Mouse (Mus musculus): ENCODE data around the gene Dock2. TPM values are rescaled to one million over a fixed set of nuclear protein-coding genes. Genes with fewer than 3 reads are reported as not detected.

Dock2 gene
- total RNA-seq, 2 experiments from 2014 or later, result 3.5 to 4.1 TPM

DNA sequence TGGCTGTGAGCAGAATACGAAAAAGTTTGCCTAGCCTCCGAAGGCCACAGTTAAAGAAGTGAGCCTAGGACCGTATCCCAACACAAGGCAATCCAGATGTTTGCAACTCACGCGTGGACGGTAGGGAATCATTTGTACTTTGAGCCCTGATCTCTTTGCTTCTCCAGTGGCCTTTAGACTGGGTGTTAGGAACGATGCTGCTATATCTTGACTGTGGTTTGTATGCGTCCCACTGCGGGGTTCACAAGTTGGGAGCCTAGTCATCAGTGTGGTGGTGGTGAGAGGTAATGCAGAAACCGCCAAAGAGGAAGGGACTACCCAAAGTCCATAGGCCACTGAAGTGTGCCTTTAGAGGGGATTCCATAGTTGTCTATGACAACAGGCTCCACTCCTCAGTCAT, 251.6 kb downstream of the Dock2 start:
- DNase-seq (ENCODE audit: low spot score in 2 of 2), result no peak

- no peak for DNase-seq (ENCODE audit: low spot score in 2 of 2)
Measured at GRCm38 (mm10) chr11:34530971-34531370, 252.7 kb downstream of the Dock2 start.

GRCm38 (mm10) chr11:34528006-34528405, 255.7 kb downstream of the Dock2 start:
- DNase-seq (ENCODE audit: low spot score in 2 of 2), result no peak

GRCm38 (mm10) chr11:34527238-34527637, 256.5 kb downstream of the Dock2 start:
- no peak for DNase-seq (ENCODE audit: low spot score in 2 of 2)

DNA sequence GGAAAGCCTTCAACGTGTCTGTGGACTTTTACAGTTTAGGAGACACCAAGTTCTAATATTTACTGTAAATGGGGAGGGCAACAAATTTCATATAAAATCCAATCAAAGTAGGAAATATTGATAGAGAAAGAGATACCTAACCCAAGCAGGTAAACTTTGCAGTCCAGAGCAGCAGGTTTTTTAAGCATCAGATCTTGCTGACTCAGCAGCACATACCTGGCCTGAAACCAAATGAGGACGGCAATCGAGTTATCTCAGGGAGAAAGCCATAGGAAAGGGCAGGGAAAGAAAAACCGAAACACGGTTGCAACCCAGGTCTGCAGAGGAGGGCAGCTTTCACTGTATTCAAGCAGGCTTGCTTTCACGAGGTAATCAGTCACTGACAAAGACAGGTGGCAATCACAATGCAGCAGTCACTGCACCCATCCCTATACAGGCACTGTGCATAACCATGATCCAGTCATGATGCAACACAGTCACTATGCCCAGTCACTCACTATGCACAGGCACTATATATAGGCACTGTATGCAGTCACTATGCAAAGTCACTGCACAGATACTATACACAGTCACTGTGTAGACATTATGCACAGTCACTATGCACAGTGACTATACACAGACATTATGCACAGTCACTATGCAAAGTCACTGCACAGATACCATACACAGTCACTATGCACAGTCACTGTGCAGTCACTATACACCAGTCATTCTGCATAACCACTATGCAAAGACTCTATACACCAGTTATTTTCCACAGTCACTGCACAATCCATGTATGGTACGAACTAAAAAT, 258.4 kb downstream of the Dock2 start:
- DNase-seq (ENCODE audit: low spot score in 2 of 2), result no peak

- no peak for DNase-seq (ENCODE audit: low spot score in 2 of 2)
Measured at GRCm38 (mm10) chr11:34524586-34524985, 259.1 kb downstream of the Dock2 start.

DNA sequence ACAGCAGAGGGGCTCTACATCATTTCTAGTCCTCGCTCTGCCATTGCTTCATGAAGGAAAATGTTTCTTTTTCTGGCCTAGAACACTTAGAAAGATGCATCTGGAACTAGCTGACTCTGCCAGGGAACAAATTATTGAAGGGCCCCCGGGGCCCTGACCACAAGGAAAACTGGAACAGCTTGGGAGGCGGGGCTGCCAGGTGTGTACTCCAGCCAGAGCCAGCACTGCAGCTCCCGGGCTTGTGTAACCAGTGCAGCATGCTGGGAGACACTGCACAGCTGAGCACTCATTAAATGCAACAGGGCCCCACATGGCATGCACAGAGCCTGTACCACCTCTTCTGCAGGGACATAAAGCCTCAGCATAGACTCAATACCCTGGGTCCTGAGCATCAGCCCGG, 265.1 kb downstream of the Dock2 start:
- no peak for DNase-seq (ENCODE audit: low spot score in 2 of 2)

- DNase-seq (ENCODE audit: low spot score in 2 of 2), result no peak
Measured at GRCm38 (mm10) chr11:34516971-34517370, 266.7 kb downstream of the Dock2 start.

DNA sequence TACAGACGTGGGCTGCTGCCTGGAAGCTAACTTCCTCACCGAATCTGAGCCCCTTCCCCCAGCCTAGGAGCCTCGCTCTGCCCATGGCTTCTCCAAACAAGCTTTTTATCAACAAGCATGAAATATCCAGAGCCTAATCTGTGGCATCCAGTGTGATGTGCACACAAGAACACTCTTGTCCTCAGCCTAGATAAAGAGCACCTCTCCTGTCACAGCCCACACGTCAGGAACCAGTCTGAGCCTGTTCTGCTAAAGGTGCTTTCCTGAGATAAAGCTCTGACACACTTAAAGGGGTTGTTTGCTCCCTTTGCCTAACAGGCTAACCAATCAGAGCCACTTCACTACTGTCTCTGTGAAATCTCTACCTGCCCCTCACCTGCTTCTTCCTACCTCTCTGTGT, 268.4 kb downstream of the Dock2 start:
- no peak for DNase-seq (ENCODE audit: low spot score in 2 of 2)

- no peak for DNase-seq (ENCODE audit: low spot score in 2 of 2)
Measured at GRCm38 (mm10) chr11:34506390-34506789, 277.3 kb downstream of the Dock2 start.

DNA sequence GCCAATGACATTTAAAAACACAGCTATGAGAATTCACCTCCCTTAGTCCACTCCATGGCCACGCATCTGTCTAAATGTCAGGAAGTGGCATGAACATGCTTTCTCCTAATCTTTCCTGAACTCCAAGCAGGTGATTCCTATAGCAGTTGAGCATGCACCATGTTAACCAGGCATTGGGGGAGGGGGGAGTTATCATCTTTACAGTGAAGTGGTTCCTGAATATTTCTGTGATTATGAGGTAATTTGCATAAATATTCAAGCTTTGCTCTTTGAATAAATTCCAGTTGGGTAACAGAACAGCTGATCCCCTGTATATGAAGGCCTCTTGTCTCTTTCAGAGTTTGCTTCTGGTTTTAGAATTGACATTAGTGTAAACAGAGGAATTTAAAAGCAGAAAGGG, 284.0 kb downstream of the Dock2 start:
- DNase-seq (ENCODE audit: low spot score in 2 of 2), result no peak

- DNase-seq (ENCODE audit: low spot score in 2 of 2), result no peak
Measured at GRCm38 (mm10) chr11:34494682-34495081, 289.0 kb downstream of the Dock2 start.

- DNase-seq (ENCODE audit: low spot score in 2 of 2), result no peak
Measured at GRCm38 (mm10) chr11:34492986-34493385, 290.7 kb downstream of the Dock2 start.

DNA sequence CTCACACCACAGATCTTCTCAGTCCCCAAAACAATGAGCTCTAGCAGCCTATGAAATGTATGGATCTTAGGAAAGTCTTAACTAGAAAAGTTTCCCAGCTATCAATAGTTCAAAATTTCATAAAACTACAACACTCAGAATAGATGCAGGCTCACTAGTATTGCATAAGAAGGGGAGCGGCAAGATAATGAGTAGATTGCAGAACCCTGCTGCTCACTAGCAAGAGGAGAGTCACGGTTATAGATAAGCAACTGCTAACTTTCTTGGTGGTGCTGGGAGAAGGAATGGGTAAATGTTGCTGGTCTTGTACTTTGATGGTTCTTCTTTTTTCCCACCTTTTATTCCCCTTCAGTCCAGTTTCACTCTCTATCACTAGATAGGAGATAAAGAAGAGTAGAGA, 291.5 kb downstream of the Dock2 start:
- DNase-seq (ENCODE audit: low spot score in 2 of 2), result no peak

GRCm38 (mm10) chr11:34489548-34489947, 294.1 kb downstream of the Dock2 start:
- DNase-seq (ENCODE audit: low spot score in 2 of 2), result no peak

GRCm38 (mm10) chr11:34479301-34479700, 304.4 kb downstream of the Dock2 start:
- no peak for DNase-seq (ENCODE audit: low spot score in 2 of 2)

DNA sequence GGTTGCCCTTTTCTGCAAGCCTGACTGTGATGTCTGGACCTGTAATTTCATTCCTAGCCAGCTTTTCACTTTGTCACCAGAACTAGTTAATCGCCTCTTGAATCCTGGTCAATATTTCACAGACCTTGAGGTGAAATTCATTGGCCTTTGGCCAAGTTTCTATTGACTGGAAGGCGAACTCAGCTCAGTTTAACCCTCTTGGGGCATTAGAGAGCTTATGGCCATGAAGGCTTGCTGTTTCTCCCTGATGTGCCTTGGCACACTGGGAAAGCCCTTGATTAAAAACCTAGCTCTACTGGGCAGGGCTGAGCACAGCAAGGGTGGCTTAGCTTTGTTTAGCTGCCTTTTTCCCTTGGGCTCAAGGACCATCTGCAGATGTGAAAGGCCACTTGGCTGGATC, 313.9 kb downstream of the Dock2 start:
- no peak for DNase-seq (ENCODE audit: low spot score in 2 of 2)

GRCm38 (mm10) chr11:34468571-34468970, 315.1 kb downstream of the Dock2 start:
- no peak for DNase-seq (ENCODE audit: low spot score in 2 of 2)

DNA sequence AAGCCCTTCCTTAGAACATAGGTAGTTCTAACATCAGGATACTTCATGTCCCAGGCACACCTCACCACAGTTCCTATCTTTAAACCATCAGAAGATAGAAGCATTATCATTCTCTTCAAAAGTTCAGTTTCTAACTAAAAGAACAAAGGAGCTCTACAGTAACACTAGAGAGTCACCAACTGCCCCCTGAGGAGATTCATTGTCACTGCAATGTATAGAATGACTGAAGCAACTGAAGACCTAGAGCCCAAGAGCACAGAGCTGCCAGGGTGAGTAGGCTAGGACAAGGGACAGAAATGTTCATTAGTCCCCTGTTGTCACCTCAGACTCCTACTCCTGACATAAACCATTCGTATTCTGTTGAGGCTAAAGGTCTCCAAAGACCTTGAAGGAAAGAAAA, 316.6 kb downstream of the Dock2 start:
- DNase-seq (ENCODE audit: low spot score in 2 of 2), result no peak

GRCm38 (mm10) chr11:34449944-34450343, 333.7 kb downstream of the Dock2 start:
- DNase-seq (ENCODE audit: low spot score in 2 of 2), result no peak

DNA sequence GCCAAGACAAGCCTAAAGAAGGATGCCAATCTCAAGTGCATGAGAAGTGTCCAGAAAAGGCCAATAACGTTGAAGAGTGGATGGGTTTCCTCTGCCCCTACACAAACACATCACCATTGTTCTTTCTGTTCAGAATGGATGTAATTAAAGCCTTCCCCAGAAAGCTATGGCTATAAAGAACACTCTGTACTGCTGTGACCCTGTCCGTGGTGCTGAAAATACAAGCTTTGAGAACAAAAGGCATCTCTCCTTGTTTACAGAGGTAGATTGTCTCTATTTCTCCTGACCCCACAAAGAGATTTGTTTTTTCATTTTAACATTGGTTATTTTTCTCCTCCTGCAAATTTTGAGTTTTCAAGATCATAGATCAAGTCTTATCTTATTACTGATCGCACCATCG, 335.8 kb downstream of the Dock2 start:
- no peak for DNase-seq (ENCODE audit: low spot score in 2 of 2)

DNA sequence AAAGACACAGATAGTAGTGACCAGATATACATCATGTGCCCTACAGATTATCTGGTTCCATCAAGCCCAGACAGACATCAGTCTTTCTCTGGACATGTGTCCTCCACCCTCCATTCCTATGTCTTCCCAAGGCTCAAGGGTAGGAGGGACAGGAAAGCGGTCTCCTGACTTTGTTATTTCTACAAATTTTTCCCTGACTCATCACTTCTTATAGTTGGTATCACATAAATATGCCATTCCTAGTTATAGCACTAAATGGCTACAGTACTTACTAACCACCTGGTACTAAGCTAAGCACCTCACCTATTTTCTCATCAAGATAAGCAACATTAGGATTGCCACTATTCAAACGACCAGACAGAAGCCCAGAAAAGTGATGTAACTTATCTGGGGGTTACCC, 345.3 kb downstream of the Dock2 start:
- no peak for DNase-seq (ENCODE audit: low spot score in 2 of 2)

- DNase-seq (ENCODE audit: low spot score in 2 of 2), result no peak
Measured at GRCm38 (mm10) chr11:34437446-34437845, 346.2 kb downstream of the Dock2 start.
